Mouse (Mus musculus) C3H10T1/2 (cell line): Measurements from ENCODE around the gene Retn. TPM values are rescaled to one million over a fixed set of nuclear protein-coding genes. Genes with fewer than 3 reads are reported as not detected.

Source experiments
- polyA plus RNA-seq, 2 experiments: library from polyadenylated mRNA; unstranded; fragments of >200 nt; fragmentation: generic; extraction: Trizol; gene quantifications; one replicate each; pipeline ENCODE4 v1.2.1; 2012; ENCODE audit warnings: missing spikeins in 2 of 2

Retn gene
- not detected for polyA plus RNA-seq

GRCm38 (mm10) chr8:3655526-3655925 lies at the start of gene Retn:
TSS of gene Retn (plus strand) at chr8:3655770.

DNA sequence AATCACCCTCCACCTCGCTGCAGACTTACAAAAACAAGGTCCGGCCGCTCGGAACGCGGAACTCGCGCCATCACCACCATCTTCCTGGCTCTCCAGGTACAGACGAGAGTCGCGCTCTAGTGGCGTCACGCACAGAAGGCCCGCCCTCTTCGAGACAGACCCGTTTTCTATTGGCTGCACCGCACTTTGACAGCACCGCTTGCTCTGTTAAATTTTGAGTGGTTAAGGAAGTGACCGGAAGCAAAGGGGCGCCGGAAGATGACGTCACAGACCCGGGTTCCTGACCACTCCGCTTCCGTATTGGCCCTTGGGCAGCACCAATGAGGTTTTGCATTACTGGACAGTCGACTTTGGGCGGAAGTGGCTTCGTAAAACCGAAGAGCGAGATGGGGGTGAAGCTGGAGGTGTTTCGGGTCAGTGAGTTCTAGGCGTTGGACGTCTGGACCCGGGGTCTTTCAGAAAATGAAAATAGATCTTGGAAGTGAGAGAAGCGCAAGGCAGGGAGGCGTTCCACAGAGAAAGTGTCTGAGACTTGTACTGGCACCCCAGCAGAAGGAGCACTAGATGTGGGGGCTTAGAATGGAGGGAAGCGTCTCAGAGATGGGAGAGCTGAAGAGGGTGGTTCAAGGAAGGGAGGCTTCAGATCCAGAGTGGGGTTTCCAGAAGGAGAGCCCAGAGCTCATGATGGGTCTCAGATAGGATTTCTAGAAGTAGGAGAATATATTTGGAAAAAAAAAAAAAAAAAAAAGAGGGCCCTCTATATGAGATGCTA lies 34.2 kb upstream of the Retn start, which contains the start of the genes Xab2 and Pet100:
Gene Xab2, minus strand, starts transcription at position 118 of the 772 bp plus-strand sequence.
Gene Pet100, plus strand, starts transcription at position 350 of the 772 bp plus-strand sequence.

DNA sequence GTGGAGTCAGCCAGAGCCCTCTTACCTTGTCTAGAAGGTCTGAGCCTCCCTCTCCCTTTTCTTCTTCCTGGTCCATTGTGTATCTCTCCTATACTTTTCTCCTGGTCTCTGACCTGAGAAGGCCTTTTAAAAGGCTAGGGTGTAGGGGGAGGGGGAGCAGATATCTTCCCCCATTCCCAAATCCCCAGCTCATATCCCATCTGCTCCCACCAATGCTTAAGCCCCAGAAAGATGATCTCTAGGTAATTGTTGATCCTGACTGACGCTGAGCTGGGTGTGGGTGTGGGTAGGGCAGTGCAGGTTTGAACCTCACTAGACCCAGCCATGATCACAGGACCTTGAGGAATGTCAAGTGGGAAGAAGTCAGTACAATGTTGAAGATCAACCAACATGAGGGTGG lies 30.1 kb upstream of the Retn start, which contains the start of gene Pcp2:
Gene Pcp2, minus strand, starts transcription at position 101 of the 400 bp plus-strand sequence.

GRCm38 (mm10) chr8:3630647-3631477 lies 24.7 kb upstream of the Retn start, which contains the start of gene Stxbp2:
TSS of gene Stxbp2 (plus strand) at chr8:3630955.

GRCm38 (mm10) chr8:3665507-3665906 lies 9.9 kb downstream of the Retn start, which contains the start of gene Mcemp1:
TSS of gene Mcemp1 (plus strand) at chr8:3665754.

DNA sequence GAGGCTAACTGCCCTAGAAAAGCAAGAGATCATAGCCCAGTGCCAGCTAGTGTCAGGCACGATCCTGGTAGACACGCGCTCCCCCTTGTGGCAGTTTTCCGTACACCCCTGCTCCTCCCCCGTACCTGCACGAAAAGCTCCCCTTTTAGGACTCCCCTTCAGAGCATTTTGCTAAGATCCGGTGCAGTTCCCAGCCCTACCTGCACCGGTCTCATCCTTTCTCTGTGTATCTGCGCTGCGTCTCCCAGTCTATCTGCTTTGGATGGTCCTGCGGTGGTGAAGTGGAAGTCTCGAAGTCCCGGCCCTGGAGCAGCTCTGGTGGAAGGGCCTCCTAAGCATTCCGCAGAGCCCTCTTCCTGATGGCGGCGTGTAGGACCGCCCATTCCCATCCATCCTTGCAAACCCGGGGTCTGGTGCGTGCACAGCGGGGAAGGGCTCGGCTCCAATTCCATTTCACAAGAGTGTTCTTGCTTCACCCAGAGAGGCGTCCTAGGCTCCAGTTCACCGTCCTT lies 16.5 kb downstream of the Retn start, which contains the start of gene Fcor:
Gene Fcor, minus strand, starts transcription at position 383 of the 512 bp plus-strand sequence.

GRCm38 (mm10) chr8:3676131-3676992 lies 20.8 kb downstream of the Retn start, which contains the start of gene Trappc5:
TSS of gene Trappc5 (plus strand) at chr8:3676299.

DNA sequence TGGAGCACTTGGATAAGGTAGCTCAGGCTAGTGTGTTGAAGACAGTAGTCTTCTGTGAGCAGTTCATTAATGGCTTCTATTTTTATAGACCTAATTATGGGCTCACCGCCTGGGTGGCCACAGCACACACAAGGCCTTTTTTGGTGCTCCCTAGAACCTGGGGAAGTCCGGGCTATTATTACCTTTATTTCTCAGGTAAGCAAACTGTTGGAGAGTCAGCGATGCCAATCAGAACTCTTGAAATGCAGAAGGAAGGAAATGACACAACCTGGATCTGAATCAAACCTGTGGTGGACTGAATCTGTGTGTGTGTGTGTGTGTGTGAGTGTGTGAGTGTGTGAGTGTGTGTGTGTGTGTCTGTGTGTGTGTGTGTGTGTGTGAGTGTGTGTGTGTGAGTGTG lies 38.6 kb downstream of the Retn start, which contains the start of gene Fcer2a:
Gene Fcer2a, minus strand, starts transcription at position 55 of the 400 bp plus-strand sequence.

Other genes starting within 250 kb of the Retn start
- gene Pex11g, start 188.1 kb upstream of the Retn start, polyA plus RNA-seq = 1 to 10 TPM; 1.5 to 6.0 TPM
- gene Tex45, start 184.9 kb upstream of the Retn start, polyA plus RNA-seq = not detected
- gene Zfp358, start 162.6 kb upstream of the Retn start, polyA plus RNA-seq = 10 to 100 TPM; 37.6 to 70.1 TPM
- gene Mcoln1, start 155.3 kb upstream of the Retn start, polyA plus RNA-seq = 10 to 100 TPM; 24.2 to 49.7 TPM
- 10 to 100 TPM in 1 of 2 experiments, 1 to 10 TPM in 1; 8.8 to 24.0 TPM for gene Pnpla6, start 140.4 kb upstream of the Retn start, polyA plus RNA-seq
- gene C330021F23Rik, start 87.8 kb upstream of the Retn start, polyA plus RNA-seq = under 1 TPM; 0.04 to 0.07 TPM
- gene Camsap3, start 68.5 kb upstream of the Retn start, polyA plus RNA-seq = 1 to 10 TPM in 1 of 2 experiments, under 1 TPM in 1; 0.32 to 6.7 TPM
- 10 to 100 TPM; 31.9 to 41.7 TPM for gene Xab2, start 34.5 kb upstream of the Retn start, polyA plus RNA-seq
- 100 to 1,000 TPM in 1 of 2 experiments, 10 to 100 TPM in 1; 93.7 to 124 TPM for gene Pet100, start 34.2 kb upstream of the Retn start, polyA plus RNA-seq
- under 1 TPM; 0.06 to 0.09 TPM for gene Pcp2, start 30.2 kb upstream of the Retn start, polyA plus RNA-seq
- gene Stxbp2, start 24.8 kb upstream of the Retn start, polyA plus RNA-seq = 1 to 10 TPM; 1.6 TPM
- gene Mcemp1, start 10.0 kb downstream of the Retn start, polyA plus RNA-seq = not detected
- gene Fcor, start 16.6 kb downstream of the Retn start, polyA plus RNA-seq = 1 to 10 TPM; 1.4 to 5.9 TPM
- 10 to 100 TPM; 31.8 to 37.4 TPM for gene Trappc5, start 20.5 kb downstream of the Retn start, polyA plus RNA-seq
- under 1 TPM; 0.01 to 0.02 TPM for gene Fcer2a, start 38.4 kb downstream of the Retn start, polyA plus RNA-seq
- gene Clec4g, start 64.9 kb downstream of the Retn start, polyA plus RNA-seq = not detected
- gene Cd209a, start 93.2 kb downstream of the Retn start, polyA plus RNA-seq = not detected
- not detected for gene Cd209e, start 198.5 kb downstream of the Retn start, polyA plus RNA-seq
- gene Cd209d, start 222.8 kb downstream of the Retn start, polyA plus RNA-seq = not detected